Mouse (Mus musculus) kidney, adult 2 months (tissue): ENCODE measurements around the gene Txk.

Source experiments
- CTCF ChIP-seq: fragments of 200-500 bp; conservative IDR thresholded peaks from 2 replicates; pipeline ENCODE4 v1.5.1; 2011; ENCODE audit warnings: low read depth, mild to moderate bottlenecking, control low read depth, low read length, moderate library complexity, mixed read lengths; ENCODE audit not compliant: insufficient read depth, insufficient read length
- POLR2A ChIP-seq: fragments of 200-500 bp; IDR thresholded peaks from one replicate; pipeline ENCODE4 v1.6.1; 2011; ENCODE audit warnings: low read depth, low read length, control low read depth

DNA sequence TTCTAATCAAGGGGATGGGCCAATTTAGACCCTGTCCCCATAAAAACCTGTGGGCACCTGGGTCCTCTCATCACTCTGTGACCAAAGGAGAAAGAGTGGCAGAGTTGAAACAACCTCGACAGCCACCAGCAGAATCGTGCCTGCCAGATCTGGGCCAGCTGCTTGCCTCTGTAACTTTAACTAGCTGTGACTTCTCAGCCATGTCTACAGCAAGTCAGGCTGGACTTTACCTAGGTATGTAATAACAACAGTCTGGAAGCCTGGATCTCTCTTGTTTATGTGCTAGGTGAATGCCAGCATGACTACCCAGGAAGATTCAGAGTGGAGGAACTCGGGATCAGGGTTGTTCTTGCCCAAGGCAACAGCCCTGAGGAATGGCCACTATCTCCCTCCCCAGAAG is 32.1 kb upstream of the Txk start:
- no peak for TF ChIP-seq POLR2A
- no peak for TF ChIP-seq CTCF
